Mouse (Mus musculus) embryonic stem cell, embryonic (primary cell): ENCODE data around the gene Sult6b2.

Experiments
- CTCF ChIA-PET, 4 experiments: fragments of 300-600 bp in 2 of 4; fragments of 350-600 bp in 2 of 4; sonication (Branson Sonifier 250); formaldehyde crosslinking; loops; one replicate each; lab custom pipeline; 2022; ENCODE audit warnings: inconsistent platforms in 2 of 4; lab: Charles Lee
- POLR2A ChIA-PET, 4 experiments: fragments of 300-600 bp in 2 of 4; fragments of 350-600 bp in 2 of 4; sonication (Branson Sonifier 250); formaldehyde crosslinking; loops; one replicate each; lab custom pipeline; 2022; ENCODE audit warnings: antibody characterized with exemption in 4 of 4, inconsistent platforms in 1 of 4; lab: Charles Lee

The Sult6b2 gene

GRCm38 (mm10) chr6:142788042-142788987, 16.0 kb downstream of the Sult6b2 start:
- POLR2A ChIA-PET = interaction anchor here in 3 of 4 experiments (0.7 to 1.7 kb wide), 6 partner anchors 12 to 367 kb away, joined by 3 to 7 read pairs (median 6); no protein-coding TSS in a partner anchor
- CTCF ChIA-PET = interaction anchor here in 2 of 4 experiments (0.5 to 1.5 kb wide), 5 partner anchors 9 to 492 kb away, joined by 3 to 6 read pairs (median 3); partner anchors contain the start of gene St8sia1 (in 1 of the 2)

GRCm38 (mm10) chr6:142786106-142786505, 18.2 kb downstream of the Sult6b2 start:
- ChIA-PET POLR2A (interaction anchor here in 1 of 4 experiments (0.5 to 1.5 kb wide), 3 partner anchors 11 to 67 kb away, joined by 3 to 7 read pairs (median 6); partner anchors contain the start of gene Cmas), CTCF (interaction anchor here in 3 of 4 experiments (0.6 to 1.7 kb wide), 7 partner anchors 12 to 179 kb away, joined by 3 to 7 read pairs (median 6); partner anchors contain the start of gene St8sia1 (in 1 of the 3))

GRCm38 (mm10) chr6:142785343-142785742, 19.0 kb downstream of the Sult6b2 start:
- POLR2A ChIA-PET = interaction anchor here in 2 of 4 experiments (0.6 to 1.9 kb wide), 5 partner anchors 8 to 160 kb away, joined by 4 to 12 read pairs (median 7); partner anchors contain the start of gene Cmas (in 1 of the 2)
- CTCF ChIA-PET = interaction anchor here (0.6 to 1.7 kb wide), 20 partner anchors 8 to 310 kb away, joined by 3 to 7 read pairs (median 4); partner anchors contain the start of genes Abcc9 (in 2 of the 4) and St8sia1 (in 1 of the 4)

GRCm38 (mm10) chr6:142781286-142781685, 23.0 kb downstream of the Sult6b2 start:
- CTCF ChIA-PET = no interaction called here
- POLR2A ChIA-PET = no interaction called here

- ChIA-PET POLR2A (no interaction called here), CTCF (no interaction called here)
Observed at GRCm38 (mm10) chr6:142780574-142781033, 23.7 kb downstream of the Sult6b2 start.

GRCm38 (mm10) chr6:142779812-142780573, 24.3 kb downstream of the Sult6b2 start:
- ChIA-PET POLR2A (interaction anchor here in 2 of 4 experiments (0.7 to 1.4 kb wide), 4 partner anchors 16 to 272 kb away, joined by 3 to 4 read pairs (median 4); no protein-coding TSS in a partner anchor), CTCF (interaction anchor here in 3 of 4 experiments (0.6 to 1.1 kb wide), 14 partner anchors 8 to 398 kb away, joined by 3 to 9 read pairs (median 3); partner anchors contain the start of gene St8sia1 (in 2 of the 3))

- CTCF ChIA-PET = interaction anchor here (0.5 to 1.2 kb wide), 22 partner anchors 9 to 500 kb away, joined by 3 to 9 read pairs (median 3); partner anchors contain the start of gene St8sia1 (in 2 of the 4)
- POLR2A ChIA-PET = interaction anchor here in 2 of 4 experiments (0.5 to 1.4 kb wide), 10 partner anchors 15 to 271 kb away, joined by 3 to 4 read pairs (median 4); partner anchors contain the start of genes Kcnj8 (in 1 of the 2) and Ldhb (in 1 of the 2)
Observed at GRCm38 (mm10) chr6:142779045-142779811, 25.1 kb downstream of the Sult6b2 start.

GRCm38 (mm10) chr6:142776935-142777334, 27.4 kb downstream of the Sult6b2 start:
- CTCF ChIA-PET = interaction anchor here in 2 of 4 experiments (0.5 to 1.1 kb wide), 2 partner anchors 9 to 176 kb away, joined by 3 to 5 read pairs; no protein-coding TSS in a partner anchor

GRCm38 (mm10) chr6:142773566-142773965, 30.7 kb downstream of the Sult6b2 start:
- ChIA-PET CTCF (interaction anchor here in 2 of 4 experiments (0.7 to 1.8 kb wide), 2 partner anchors 12 to 42 kb away, joined by 3 to 6 read pairs; no protein-coding TSS in a partner anchor), POLR2A (interaction anchor here in 1 of 4 experiments (0.7 to 1.6 kb wide), 2 partner anchors 21 to 488 kb away, joined by 3 read pairs; no protein-coding TSS in a partner anchor)

More at GRCm38 (mm10) chr6:142776935-142777334, 27.4 kb downstream of the Sult6b2 start:
- POLR2A ChIA-PET = interaction anchor here in 2 of 4 experiments (0.5 to 1.8 kb wide), 3 partner anchors 8 to 20 kb away, joined by 3 to 13 read pairs (median 9); partner anchors contain the start of gene Cmas (in 1 of the 2)

GRCm38 (mm10) chr6:142771643-142772042, 32.7 kb downstream of the Sult6b2 start:
- ChIA-PET POLR2A (interaction anchor here in 2 of 4 experiments (0.6 to 1.8 kb wide), 5 partner anchors 9 to 29 kb away, joined by 3 to 6 read pairs (median 5); no protein-coding TSS in a partner anchor), CTCF (no interaction called here)

- CTCF ChIA-PET = no interaction called here
- POLR2A ChIA-PET = interaction anchor here in 1 of 4 experiments (1.6 to 1.8 kb wide), 2 partner anchors 12 to 13 kb away, joined by 5 read pairs; partner anchors contain the start of gene Cmas
Observed at GRCm38 (mm10) chr6:142769896-142770295, 34.4 kb downstream of the Sult6b2 start.

GRCm38 (mm10) chr6:142767305-142767704, 37.0 kb downstream of the Sult6b2 start:
- POLR2A ChIA-PET = interaction anchor here in 2 of 4 experiments (0.9 to 3.4 kb wide), 5 partner anchors 9 to 21 kb away, joined by 3 to 14 read pairs (median 3); partner anchors contain the start of gene Cmas (in 2 of the 2)
- CTCF ChIA-PET = interaction anchor here in 1 of 4 experiments (1.7 kb wide), 1 partner anchor 18 kb away, joined by 4 read pairs; no protein-coding TSS in a partner anchor

GRCm38 (mm10) chr6:142764933-142765332, 39.4 kb downstream of the Sult6b2 start:
- ChIA-PET POLR2A (interaction anchor here in 2 of 4 experiments (0.9 to 3.4 kb wide), 7 partner anchors 7 to 14 kb away, joined by 3 to 14 read pairs (median 3); partner anchors contain the start of gene Cmas (in 2 of the 2)), CTCF (interaction anchor here in 1 of 4 experiments (1.1 kb wide), 1 partner anchor 20 kb away, joined by 3 read pairs; no protein-coding TSS in a partner anchor)

GRCm38 (mm10) chr6:142759633-142760032, 44.7 kb downstream of the Sult6b2 start:
- CTCF ChIA-PET = no interaction called here

GRCm38 (mm10) chr6:142758562-142758961, 45.7 kb downstream of the Sult6b2 start:
- ChIA-PET CTCF (no interaction called here), POLR2A (interaction anchor here in 2 of 4 experiments (0.5 to 4.6 kb wide), 3 partner anchors 8 to 98 kb away, joined by 4 to 14 read pairs (median 13); no protein-coding TSS in a partner anchor)

More at GRCm38 (mm10) chr6:142759633-142760032, 44.7 kb downstream of the Sult6b2 start:
- POLR2A ChIA-PET = interaction anchor here in 2 of 4 experiments (1.2 to 4.6 kb wide), 3 partner anchors 9 to 17 kb away, joined by 4 to 13 read pairs (median 5); no protein-coding TSS in a partner anchor

GRCm38 (mm10) chr6:142757976-142758375, 46.3 kb downstream of the Sult6b2 start:
- POLR2A ChIA-PET = interaction anchor here in 2 of 4 experiments (0.7 to 4.6 kb wide), 7 partner anchors 8 to 409 kb away, joined by 3 to 14 read pairs (median 3); no protein-coding TSS in a partner anchor
- CTCF ChIA-PET = interaction anchor here in 2 of 4 experiments (0.6 to 1.1 kb wide), 2 partner anchors 21 to 278 kb away, joined by 3 read pairs; no protein-coding TSS in a partner anchor
